Comparison of ENCODE assay signal across 7 mouse cellular contexts in genomic region chrX:102156618-102157422, GRCm38 (mm10). TPM values are rescaled to one million over a fixed set of nuclear protein-coding genes. Genes with fewer than 3 reads are reported as not detected.
DNase-seq lines count a peak whose midpoint lies in the region; ATAC-seq and TF ChIP-seq lines count a peak whose summit lies in the region.

TSS of gene Ercc6l (minus strand) at chrX:102157091.

- peak within 1 kb of the TSS; percentile 61 for H3K4me2 ChIP-seq in intestine, postnatal 0 days (replicated peaks; ENCODE audit: low read depth)
- peak within 1 kb of the TSS; percentile 53 for H3K4me2 ChIP-seq in midbrain, embryonic 12.5 days (replicated peaks)

- H3K4me1 ChIP-seq in intestine, postnatal 0 days (replicated peaks; ENCODE audit: control insufficient read depth, insufficient read depth, low read length) = no peaks in the 10 kb centered on the region
- H3K4me1 ChIP-seq in midbrain, embryonic 12.5 days = no peaks in the 10 kb centered on the region
- no peaks in the 10 kb centered on the region for H3K4me1 ChIP-seq in small intestine, adult 2 months (ENCODE audit: control insufficient read depth, insufficient read depth, insufficient read length, low read length)

- no peaks in the 10 kb centered on the region for H3K36me3 ChIP-seq in intestine, postnatal 0 days (ENCODE audit: control insufficient read depth, insufficient read depth)
- H3K36me3 ChIP-seq in midbrain, embryonic 12.5 days = no peaks in the 10 kb centered on the region
- H3K36me3 ChIP-seq in small intestine, adult 2 months (ENCODE audit: control insufficient read depth, insufficient read depth, low read length) = no peaks in the 10 kb centered on the region

- intact Hi-C loops in left cerebral cortex, postnatal 4 days (cut with DNase I) = no loop called here

- peak within 1 kb of the TSS; percentile 65 for H3K27ac ChIP-seq in intestine, postnatal 0 days (ENCODE audit: low read depth, low read length)
- H3K27ac ChIP-seq in midbrain, embryonic 12.5 days (replicated peaks) = peak within 1 kb of the TSS; percentile 58; the same call in 1 of the 2 replicates
- H3K27ac ChIP-seq in small intestine, adult 2 months (ENCODE audit: insufficient read depth, low read depth, low read length) = peak within 1 kb of the TSS; percentile 78

- H3K27me3 ChIP-seq in intestine, postnatal 0 days (replicated peaks; ENCODE audit: control insufficient read depth, insufficient read depth, low read length) = no peaks in the 10 kb centered on the region
- no peaks in the 10 kb centered on the region for H3K27me3 ChIP-seq in midbrain, embryonic 12.5 days
- no peaks in the 10 kb centered on the region for H3K27me3 ChIP-seq in small intestine, adult 2 months (ENCODE audit: control insufficient read depth, insufficient read depth, low read length)

- peak within 1 kb of the TSS; percentile 47 for H3K4me3 ChIP-seq in intestine, postnatal 0 days (ENCODE audit: low read depth, low read length)
- H3K4me3 ChIP-seq in midbrain, embryonic 12.5 days = peak within 1 kb of the TSS; percentile 51
- peak within 1 kb of the TSS; percentile 78 for H3K4me3 ChIP-seq in small intestine, adult 2 months (ENCODE audit: low read depth, low read length)

- H3K9me3 ChIP-seq in intestine, postnatal 0 days (ENCODE audit: control insufficient read depth) = no peaks in the 10 kb centered on the region
- H3K9me3 ChIP-seq in midbrain, embryonic 12.5 days = no peaks in the 10 kb centered on the region

- 14% methylated on average over 42 of the region's 42 CpGs for WGBS in intestine, postnatal 0 days
- 17% methylated on average over 42 of the region's 42 CpGs for WGBS in midbrain, embryonic 12.5 days
- 7% methylated on average over 42 of the region's 42 CpGs for WGBS in small intestine, adult 2 months

- H3K9ac ChIP-seq in intestine, postnatal 0 days (ENCODE audit: low read depth, low read length) = peak within 1 kb of the TSS; percentile 45; the same call in 1 of the 2 replicates
- H3K9ac ChIP-seq in midbrain, embryonic 12.5 days (replicated peaks) = no peak within 1 kb of the TSS; the same call in 1 of the 2 replicates

- ATAC-seq in intestine, postnatal 0 days = peak; percentile 98
- peak; percentile 99 for ATAC-seq in midbrain, embryonic 12.5 days (ENCODE audit: low FRiP score, low read depth)

- no peak for TF ChIP-seq CTCF in intestine, postnatal 0 days (IDR thresholded peaks at IDR 0.05; ENCODE audit: low read depth)
- no peak for TF ChIP-seq CTCF in small intestine, adult 2 months (IDR thresholded peaks at IDR 0.05; ENCODE audit: extremely low read depth, insufficient read length, insufficient replicate concordance, low read depth, low read length)

- TF ChIP-seq POLR2A in small intestine, adult 2 months (IDR thresholded peaks at IDR 0.05; ENCODE audit: low read depth, low read length) = no peak

- peak; percentile 95 for DNase-seq in adrenal gland, adult 2 months
- peak; percentile 87 for DNase-seq in embryo, embryonic 11.5 days (ENCODE audit: low read depth, low spot score)
- DNase-seq in gastrocnemius, postnatal 4 days (ENCODE audit: low spot score in 2 of 2) = peak; percentile 77 to 90
- peak; percentile 94 for DNase-seq in left cerebral cortex, postnatal 4 days

RNA-seq across cellular contexts. Expression of gene Ercc6l, which starts in this region (rescaled TPM):
- under 1 TPM; 0.28 to 0.63 TPM for total RNA-seq in adrenal gland, adult 2 months (2021)
- not detected in 2 replicates for polyA plus RNA-seq in adrenal gland, adult 2 months (2012; rRNA removed)
- 1 to 10 TPM; 4.0 to 4.1 TPM for total RNA-seq in gastrocnemius, postnatal 4 days (2021)
- 1.6 and 1.7 TPM in 2 replicates for polyA plus RNA-seq in intestine, postnatal 0 days (2015; fragmentation: Nextera tagmentation; extraction: Ambion mirVana)
- total RNA-seq in left cerebral cortex, postnatal 4 days (2021) = 1 to 10 TPM; 1.0 to 1.1 TPM
- polyA plus RNA-seq in midbrain, embryonic 12.5 days (2016; fragmentation: Nextera tagmentation; extraction: Ambion mirVana) = 13.4 and 13.9 TPM in 2 replicates
- polyA plus RNA-seq in small intestine, adult 2 months (2012; rRNA removed) = 0.19 and 0.20 TPM in 2 replicates

Comparison
In these comparisons a context has a peak if more than half of its experiments do, and no peak if none do; other contexts are left out.
1. Peak in every context shown above with its lines: DNase-seq, ATAC-seq, H3K4me3 ChIP-seq and H3K27ac ChIP-seq.
2. Peak in DNase-seq in adrenal gland, adult 2 months; RNA of the gene not detected or under 1 TPM.